Mouse (Mus musculus): ENCODE data around the gene Zbtb34.

Zbtb34 gene

DNA sequence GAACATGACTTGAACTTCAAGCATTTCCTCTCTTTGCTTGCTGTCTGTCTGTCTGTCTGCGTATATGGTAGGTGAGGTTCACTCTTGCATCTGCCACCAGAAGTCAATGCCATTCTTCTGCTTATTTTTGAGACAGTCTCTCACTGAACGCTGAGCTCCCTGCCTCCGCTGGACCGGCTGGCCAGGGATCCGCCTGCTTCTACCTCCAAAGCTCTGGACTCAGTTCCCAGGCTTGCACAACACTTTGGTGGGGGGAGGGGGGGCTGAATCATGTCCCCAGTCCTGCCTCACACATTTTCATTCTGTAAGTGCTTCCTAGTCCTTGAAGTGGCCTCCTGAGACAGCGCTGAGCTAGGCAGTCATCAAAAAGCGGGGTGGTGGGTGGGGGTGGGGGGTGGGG lies 32.0 kb downstream of the Zbtb34 start:
- DNase-seq = no peak

DNA sequence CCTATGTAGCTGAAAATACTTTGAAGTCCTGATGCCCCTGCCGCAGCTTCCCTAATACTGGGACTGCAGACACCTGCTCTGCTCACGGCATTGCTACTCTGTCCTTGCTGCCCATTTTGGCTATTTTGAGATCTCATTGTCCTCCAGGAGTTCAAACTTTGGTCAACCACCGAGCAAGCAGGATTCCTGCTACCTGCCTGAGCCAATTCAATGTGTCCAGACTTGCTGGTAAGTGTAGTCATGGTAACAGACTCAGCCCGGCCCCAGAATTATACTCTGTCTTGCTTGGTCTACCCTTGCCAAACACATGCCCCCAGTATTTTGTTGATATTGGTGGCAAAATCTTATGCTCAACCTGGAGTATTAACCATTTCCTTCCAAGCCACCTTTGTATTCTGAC lies 34.1 kb downstream of the Zbtb34 start:
- DNase-seq = no peak

DNA sequence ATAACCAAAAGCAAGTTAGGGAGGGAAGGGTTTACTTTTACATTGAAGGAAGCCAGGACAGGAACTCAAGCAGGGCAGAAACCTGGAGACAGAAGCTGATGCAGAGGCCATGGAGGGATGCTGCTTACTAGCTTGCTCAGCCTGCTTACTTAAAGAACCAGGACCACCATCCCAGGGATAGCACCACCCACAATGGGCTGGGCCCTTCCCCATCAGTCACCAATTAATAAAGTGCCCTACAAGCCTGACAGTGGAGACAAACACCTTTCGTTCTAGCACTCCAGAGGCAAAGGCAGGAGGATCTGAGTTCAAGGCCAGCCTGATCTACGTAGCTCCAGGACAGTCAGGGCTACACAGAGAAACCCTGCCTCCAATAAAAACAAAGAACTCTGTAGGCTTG lies 36.1 kb downstream of the Zbtb34 start:
- no peak for DNase-seq

DNA sequence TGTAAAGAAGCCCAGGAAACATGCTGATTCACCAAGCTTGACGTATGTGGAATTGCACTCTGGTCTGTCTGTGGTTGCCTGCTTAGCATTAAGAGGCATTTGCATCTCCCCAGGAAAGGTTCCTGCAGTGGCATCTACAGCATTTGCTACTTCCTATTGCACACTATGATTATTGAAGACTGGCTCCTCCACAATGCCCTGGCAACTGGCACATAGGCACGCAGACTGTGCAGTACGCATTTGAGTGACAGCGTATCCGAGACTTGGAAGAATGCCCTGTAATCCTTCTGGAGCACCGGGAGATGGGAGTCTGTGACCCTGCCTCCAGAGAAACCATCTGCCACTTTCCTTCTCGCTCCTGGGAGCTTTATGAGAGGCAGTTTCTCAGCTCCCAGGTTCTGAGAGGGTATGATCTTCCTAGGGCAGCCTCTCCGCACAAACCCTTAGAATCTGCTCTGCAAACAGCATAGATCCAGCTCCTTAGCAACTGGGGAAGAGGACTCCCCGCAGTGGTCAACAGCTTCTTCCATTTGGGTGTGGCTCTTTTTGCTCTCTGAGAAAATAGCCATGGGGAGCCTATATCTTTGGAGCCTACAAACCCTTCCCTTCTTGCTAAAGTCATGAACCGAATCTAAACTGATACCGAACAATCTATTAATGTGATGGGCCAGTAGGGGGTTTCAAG lies 37.0 kb downstream of the Zbtb34 start:
- peak; percentile 69 to 80 for DNase-seq

DNA sequence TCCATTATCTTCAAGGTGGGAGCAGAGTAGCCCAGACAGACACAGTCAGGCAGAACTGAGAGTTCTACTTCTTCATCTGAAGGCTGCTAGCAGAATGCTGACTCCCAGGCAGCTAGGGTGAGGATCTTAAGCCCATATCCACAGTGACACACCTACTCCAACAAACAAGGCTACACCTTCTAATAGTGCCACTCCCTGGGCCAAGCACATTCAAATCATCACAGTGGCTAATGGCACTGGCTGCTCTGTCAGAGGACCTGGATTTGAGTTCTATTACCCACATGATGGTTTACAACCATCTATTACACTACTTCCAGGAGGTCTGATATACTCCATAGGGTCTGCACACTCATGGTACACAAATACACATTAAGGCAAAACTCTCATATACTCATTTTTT lies 38.1 kb downstream of the Zbtb34 start:
- no peak for DNase-seq

DNA sequence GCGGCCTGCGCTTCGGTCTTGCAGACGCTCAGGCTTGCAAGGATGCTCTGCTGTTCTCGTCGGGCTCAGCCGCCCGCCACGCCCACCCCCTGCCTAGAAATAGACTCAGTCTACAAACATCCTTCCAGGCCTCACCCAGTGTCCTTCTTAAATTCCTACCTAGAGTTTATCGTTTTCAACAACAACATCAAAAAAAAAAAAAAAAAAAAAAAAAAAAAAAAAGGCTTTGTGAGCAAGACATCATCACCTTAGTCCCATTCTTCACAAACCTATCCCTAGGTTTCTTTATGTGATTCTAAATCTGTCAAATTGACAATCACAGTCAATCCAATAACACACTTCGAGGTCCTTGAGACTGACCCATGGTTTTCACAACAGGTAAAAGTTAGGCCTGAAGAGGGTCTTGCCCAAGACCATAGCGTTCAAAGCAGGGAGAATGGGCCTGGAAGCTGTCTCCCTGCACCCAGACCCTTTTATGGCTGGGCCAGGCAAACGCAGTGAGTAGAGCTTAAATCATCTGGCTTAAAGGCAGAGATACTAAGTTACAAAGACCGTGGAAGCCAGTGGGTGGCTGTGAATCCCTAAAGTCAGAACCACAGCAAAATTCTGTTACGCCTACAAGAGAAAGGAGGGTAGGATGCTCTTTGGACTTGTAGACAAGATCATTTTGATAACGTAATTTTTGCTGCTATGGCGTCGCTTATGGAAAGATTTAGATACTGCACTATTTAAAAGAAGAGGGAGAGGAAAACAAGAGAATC lies 59.3 kb downstream of the Zbtb34 start:
- DNase-seq = no peak

DNA sequence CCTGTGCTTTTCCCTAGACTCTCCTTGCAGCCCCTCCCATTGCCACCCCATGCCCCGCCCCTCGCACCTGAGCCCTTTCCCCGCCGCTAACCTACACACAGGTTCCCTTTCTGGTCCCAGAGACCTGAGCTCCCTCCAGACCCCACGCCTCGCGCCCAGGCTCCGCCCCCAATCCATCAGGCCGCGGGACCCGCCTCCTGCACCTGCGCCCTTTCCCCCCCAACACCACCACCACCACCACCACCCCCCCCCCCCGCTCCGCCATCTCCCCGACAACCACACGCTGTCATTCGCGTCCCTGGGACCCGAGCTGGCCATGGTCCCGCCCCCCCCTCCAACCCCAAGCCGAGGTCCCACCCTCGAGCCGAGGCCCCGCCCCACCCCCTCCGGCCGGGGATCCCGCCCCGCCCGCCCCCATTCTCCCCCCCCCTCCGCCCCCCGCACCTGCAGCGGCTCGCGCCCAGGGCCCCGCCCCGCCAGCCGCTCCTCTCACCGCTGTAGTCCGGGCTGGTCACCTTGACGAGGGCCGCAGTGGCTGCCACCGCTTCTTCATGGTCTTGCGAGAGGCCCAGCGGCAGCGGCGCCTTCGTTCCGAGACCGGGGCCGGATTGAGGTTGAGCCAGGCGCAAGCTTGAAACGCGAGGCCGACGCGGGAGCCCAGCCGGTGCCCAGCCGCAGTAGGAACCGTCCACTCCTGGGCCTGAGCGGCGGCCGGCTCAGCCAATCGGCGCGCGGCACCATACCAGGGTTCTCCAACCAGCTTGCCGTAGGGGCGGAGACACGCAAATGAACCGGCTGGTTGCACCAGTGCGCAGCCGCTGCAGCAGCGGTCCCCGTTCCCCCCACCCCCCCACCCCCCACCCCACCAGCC lies 60.1 kb downstream of the Zbtb34 start, which contains the start of gene Ralgps1:
Gene Ralgps1 (minus strand): TSS at position 710 of the 871 bp plus-strand sequence.
- peak; percentile 99 for DNase-seq

DNA sequence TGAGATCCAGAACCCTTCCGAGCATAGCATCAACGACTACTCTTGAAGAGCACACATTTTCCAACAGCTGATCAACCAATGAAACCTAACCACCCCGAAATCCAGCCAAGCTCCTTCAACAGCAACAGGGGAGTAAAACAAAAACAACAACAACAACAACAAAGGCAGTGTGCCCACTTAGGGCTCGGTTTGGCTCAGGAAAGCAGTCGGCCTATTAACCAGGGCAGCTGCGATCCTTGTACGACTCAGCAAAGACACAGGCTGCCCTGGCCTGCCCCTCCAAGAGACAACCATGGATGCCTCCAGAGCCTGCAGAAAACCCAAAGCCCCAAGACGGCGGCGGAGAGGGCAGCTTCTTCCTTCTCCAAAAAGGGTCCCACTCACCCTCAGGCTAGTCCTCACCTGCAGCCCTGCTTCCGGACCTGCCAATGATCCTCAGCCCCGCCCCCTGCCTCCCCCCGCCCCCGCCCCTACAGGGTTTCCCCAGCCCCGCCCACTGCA lies 60.8 kb downstream of the Zbtb34 start:
- no peak for DNase-seq

DNA sequence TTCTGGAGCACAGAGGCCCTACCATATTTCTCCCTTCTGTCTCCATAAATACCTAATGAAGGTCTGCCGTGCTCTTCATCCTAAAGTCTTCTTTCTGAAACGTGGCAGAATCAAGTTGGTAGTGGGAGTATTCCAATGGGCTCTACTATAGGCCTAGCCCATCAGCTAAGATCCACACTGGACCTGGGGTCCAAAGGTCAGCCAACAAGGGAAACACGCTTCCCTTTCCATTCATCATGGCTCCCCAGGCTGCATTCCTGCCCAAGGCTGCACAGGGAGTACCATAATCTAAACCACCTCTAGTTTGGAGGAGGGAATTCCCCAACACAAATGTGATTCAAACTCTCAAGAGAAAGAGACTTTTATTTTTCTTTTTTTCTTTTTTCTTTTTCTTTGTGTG lies 61.7 kb downstream of the Zbtb34 start:
- DNase-seq = no peak

DNA sequence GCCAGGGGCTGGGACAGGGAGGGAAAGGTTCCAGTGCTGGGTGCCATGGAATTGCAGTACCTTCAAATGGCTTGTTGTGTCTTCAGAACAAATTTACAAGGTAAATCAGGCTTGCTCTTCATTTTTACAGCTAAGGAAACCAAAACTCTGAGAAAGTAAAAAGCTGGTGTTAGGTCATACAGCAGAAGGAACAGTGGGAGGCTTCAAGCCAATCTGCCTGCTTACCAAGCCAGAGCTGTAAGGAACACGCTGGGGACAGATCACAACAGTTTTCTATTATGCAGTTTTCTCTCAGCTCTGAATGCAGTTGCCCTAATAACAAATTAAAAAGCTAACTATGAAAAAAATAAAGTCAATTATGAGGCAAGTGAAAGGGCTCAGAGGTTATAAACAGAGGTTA lies 62.6 kb downstream of the Zbtb34 start:
- DNase-seq = no peak

DNA sequence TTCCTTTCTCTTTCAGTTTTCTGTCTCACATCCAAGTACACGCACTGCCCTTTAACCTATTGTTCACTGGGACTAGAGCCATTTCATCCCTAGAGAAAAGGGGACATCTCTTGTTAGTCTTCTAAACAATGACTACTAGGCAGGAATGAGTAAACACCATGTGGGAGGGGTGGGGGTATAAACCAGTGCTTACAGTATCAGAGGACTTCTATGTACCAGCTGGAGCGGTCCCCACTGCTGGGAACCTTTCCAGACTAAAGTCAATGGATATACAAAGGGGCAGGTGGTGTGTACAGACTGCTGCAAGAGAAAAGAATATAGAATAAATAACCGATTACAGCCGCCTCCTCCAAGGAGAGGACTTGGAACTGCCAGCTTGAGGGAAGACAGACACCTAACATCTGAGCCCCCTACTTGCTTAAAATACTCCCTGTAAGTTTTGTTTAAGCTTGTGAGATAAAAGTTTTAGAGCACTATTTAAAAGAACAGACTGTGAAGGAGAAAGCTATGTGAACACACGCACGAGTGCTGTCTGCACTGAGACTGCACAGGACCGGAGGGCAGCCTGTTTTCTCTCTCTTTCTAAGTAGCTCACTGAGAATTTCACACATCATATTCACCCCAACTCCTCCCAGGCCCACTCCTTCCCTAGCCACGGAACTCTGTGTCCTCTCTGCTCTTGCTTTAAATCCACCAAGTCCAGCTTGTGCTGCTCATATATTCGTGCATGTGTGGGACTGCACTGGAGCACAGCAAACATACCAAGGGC lies 65.2 kb downstream of the Zbtb34 start:
- DNase-seq = peak; percentile 19 to 41

DNA sequence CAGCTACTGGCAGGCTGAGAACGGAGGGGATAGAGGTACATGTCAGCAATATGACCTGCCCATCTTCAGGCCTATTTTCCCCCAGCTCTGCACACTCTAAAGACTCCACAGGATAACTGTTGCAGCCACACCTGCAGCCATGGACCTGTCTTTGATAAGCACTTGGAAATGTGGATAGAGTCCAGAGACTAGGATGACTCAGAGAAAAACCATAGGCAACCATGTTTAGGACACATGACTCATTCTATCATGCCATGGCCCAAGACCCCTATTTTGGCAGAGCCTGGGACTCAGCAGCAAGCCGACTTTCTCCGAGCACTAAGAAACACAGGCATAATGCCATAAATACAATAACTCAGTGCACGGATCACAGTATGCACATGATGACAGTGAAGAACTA lies 66.5 kb downstream of the Zbtb34 start:
- peak in 1 of 2 experiments; percentile 7 for DNase-seq

DNA sequence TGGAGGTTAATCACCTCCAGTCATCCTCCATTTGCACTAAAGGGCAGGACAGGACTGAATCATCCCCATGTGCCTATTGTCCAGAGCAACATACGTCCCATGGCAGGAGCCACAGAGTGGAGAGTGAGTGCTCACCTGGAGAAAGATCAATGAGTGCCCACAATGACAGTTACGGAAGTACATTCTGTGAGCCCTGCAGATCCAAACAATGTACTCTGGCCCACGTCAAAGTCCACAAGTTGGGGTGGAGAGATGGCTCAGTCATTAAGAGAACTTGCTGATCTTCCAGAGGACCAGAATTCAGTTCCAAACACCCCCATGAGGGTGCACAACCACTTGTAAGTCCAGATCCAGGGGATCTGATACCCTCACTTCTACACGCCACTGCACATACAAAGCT lies 67.2 kb downstream of the Zbtb34 start:
- no peak for DNase-seq

DNA sequence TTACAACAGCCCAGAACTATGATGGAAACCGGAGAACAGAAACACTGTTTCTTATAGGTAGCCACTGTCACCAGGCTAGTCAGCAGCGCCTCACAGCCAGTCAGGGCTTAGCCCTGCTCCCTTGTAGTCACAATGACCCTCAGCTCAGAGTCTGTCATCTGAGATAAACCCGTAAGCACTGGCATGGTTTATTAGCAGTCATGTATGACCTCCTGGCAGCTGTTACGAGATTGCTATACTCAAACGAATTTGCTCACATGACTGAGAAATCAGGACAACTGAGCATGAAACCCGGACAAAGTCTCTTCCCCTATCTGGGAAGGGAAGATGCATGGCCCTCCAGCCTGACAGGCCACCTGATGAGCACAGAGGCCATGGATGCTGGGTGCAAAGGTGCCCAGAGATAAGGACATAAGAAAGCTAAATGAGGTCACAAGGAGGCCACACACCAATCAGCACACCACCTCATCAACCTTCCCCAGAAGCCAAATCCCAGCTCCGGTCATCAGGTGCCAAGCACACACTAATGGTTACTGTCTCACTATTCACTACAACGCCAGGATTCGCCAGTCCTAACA lies 69.9 kb downstream of the Zbtb34 start:
- peak in 1 of 2 experiments; percentile 10 for DNase-seq

DNA sequence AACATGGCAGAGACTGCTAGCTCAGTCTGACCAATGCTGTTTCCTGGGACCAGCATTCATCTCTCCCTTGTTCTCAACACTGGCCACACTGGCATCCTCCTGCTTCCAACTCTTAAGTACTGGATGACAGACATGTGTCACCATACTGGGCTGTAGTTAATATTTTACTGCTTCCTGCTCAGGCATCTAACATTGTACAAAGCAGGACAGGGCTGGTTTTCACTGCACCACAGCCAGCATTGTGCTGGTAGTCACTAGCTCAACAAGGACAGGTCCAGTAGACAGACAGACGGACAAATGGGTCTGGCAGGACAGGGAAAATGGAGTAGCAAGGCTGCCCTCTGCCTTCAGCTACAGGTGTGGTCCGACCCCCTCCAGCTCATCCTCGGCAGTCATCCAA lies 70.6 kb downstream of the Zbtb34 start:
- peak; percentile 4 to 8 for DNase-seq

DNA sequence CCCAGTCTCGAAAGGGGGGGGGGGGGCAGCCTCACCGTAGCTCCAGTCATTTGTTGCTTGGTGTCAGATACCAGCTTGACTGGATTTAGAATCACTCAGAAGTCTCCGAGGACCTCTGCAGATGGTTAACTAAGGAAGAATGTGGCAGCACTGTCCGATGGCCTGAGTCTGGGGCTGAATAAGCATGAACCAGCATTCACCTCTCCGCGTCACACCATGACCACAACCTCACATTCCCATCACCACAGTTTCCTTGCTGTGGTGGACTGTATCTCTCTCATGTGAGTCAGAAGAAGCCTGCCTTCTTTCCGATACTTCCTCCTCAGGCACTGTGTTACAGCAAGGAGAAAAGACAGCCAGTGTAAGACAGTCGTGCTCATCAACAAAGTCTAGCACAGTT lies 71.9 kb downstream of the Zbtb34 start:
- DNase-seq = no peak

DNA sequence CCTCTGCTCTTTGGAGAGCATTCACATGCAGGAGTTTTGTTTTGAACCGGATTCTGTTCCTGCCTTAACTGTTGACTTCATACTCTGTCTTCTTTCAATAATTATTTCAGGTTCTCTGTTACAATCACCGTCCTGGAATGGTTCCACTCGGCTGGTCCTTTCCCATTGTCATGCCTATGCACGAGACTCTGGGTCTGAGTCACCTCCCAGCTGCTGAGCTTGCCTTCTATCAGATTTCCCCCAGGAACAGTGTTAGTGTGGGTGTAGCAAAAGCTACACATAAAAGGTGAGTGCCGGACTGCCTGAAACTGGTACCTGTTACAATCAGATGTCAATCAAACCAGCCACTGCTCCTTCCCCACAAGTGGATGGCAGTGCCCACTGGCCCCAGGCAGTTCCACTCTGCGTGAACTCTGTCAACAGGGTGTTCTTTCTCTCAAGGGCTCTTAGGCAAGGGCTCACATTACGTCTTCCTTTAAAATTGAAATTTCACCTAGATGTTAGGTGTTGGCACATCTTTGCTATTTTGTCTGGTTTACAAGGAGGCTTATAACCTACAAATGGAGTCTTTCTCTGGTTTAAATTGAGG lies 73.8 kb downstream of the Zbtb34 start:
- DNase-seq = no peak
